Mouse (Mus musculus) Muller cell, postnatal 12 days (primary cell): ENCODE results near the gene Hes7.

Source experiments
- DNase-seq: peaks from one replicate; pipeline ENCODE4 v3.0.0-alpha.2; 2015; ENCODE audit errors: inconsistent ontology term

Gene Hes7

GRCm38 (mm10) chr11:69147546-69147945 lies 27.3 kb downstream of the Hes7 start:
- peak; percentile 38 for DNase-seq

DNA sequence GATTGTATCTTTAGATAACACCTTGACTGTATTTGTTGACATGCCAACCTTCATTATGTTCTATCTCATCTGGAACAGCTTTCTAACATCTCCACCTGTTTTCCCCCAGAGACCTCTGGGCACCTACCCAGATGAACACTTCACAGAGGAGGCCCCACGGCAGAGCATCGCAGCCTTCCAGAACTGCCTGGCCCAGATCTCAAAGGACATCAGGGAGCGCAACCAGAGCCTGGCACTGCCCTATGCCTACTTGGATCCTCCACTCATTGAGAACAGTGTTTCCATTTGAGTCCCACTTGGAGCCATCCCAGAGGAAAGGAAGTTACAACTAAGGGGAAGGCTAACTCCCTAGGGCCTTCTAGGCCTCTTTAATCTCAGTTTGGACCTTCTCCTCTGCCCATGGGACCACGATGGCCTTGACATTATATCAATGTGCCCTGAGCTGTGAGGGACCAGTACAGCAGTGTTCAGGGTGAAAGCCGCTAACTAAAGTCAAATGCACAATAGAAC lies 28.3 kb downstream of the Hes7 start:
- DNase-seq = no peak

DNA sequence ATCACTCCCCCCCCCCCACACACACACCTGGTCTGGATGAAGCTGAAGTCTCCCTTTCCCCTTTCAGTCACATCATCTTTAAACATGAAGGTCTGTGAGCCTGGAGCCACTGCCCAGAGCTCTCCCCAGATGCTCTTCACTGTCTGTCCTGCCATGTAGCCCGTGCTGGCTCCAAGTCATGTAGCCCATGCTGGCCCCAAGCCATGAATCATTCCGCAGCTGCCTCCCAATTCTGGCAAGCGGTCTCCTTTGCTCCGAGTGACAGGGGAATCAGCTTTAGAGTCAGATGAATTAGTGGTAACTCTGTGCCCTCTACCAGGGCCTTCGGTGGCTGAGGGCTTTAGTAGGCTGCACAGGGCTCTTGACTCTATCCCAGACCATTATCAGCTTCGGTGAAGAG lies 29.5 kb downstream of the Hes7 start:
- DNase-seq = no peak

DNA sequence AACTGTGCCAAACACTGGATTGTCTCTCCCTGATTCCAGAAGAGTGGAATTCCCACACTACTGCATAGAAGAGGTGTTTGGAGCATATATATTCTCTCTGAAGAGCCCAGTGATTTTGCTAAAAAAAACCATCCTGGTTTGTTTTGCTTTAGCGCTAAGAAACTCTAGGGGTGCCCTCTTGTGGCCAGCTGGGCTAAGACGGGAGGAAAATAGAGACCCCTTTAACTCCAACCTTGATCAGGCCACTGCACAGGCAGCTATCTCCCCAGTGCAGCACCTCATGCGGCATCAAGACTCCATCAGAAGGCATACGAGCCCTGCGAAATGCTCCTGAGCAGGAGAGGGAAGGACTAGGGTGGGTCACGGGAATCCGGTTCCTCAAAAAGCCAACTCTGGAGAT lies 30.2 kb downstream of the Hes7 start:
- DNase-seq = peak; percentile 53

DNA sequence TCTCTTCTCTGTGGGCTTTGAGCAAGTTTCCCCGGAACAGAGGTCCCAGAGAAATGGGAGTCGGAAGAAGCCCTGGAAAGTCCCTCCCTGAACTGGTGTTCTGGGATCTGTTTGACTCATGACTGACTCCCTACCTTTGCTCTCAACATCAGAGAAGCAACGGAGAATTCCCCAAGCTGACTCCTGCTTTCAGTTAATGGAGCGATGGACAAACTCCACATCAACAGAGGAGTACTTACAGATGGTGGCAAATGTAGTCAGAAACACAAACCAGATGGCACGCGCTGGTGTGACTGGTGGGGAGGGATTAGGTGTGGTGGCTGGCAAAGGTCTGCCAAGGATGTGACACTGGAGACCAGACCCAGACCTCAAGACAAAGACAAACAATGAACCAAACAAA lies 30.8 kb downstream of the Hes7 start:
- DNase-seq = no peak

DNA sequence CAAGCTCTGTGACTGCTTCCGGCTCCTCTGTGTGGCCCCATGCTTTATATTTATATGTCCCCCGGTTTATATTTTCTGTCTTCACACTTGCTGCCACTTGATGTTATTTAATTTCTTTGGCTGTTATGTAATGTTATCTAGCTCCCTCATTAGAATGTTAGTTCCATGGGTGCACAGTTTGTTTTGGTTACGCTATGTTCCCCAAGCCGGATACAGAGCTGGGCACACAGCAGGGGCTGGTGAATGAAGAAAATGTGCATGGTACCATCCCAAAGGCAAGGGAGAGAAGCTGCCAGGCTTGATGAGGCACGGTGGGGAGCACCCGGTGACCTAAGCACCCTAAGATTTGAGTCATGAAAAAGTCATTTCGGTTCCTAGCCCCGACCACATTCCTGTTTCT lies 33.6 kb downstream of the Hes7 start:
- DNase-seq = peak; percentile 32

DNA sequence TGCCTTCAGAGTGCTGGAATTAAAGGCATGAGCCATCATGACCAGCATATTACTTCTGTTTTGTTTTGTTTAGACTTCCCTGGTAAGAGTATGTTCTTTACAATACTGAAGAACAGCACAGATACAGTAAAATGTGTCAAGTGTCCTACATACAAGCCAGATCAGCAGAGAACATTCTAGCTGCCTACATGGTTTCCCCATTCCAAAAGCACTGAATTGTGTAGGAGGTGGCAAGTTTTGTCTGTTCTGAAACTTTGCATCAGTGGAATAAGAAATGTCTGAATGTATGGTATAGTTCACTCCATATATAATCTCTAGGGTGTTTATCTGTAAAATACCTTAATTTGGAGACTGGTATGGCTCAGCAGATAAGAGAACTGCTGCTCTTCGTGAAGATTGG lies 35.1 kb downstream of the Hes7 start:
- DNase-seq = no peak

DNA sequence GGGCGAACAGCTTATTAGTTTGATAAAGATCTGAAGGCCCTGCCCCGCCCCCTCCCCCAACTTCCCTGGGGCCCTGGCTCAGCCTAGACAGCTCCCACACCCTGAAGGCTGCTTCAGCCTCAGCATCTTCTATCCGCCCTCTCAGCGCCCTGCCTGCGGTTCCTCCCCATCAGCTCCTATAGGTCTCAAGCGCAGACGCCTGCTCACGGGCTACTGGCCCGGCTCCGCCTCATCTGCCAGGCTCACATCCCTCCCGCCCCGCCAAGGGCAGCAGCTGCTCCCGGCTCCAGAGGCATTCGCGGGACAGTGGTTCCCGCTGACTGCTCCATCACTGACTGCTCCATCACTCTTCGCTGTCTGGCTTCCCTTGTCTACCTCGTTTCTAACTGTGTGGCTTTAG lies 36.6 kb downstream of the Hes7 start, which contains the start of gene Alox12b:
TSS of gene Alox12b (plus strand) at position 190 of the 400 bp plus-strand sequence.
- peak; percentile 20 for DNase-seq

GRCm38 (mm10) chr11:69169313-69169712 lies 49.1 kb downstream of the Hes7 start:
- no peak for DNase-seq

DNA sequence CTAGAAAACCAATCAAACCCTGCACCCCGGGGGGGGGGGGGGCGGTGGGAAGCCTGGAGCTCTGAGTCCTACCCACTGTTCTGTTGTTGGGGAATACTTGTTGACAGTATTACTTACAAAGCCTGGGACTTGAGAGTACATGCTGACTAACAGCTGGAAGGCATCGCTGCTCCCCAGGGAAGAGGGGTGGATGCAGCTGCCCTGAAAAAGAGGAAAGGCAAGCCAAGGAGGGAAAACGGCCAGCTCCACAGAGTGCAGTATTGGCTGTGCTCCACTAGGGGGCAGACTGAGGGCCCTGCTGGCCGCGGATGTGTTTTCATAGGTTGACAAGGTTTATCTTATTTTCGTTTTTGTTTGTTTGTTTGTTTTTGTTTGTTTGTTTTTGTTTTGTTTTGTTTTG lies 51.4 kb downstream of the Hes7 start:
- DNase-seq = no peak

DNA sequence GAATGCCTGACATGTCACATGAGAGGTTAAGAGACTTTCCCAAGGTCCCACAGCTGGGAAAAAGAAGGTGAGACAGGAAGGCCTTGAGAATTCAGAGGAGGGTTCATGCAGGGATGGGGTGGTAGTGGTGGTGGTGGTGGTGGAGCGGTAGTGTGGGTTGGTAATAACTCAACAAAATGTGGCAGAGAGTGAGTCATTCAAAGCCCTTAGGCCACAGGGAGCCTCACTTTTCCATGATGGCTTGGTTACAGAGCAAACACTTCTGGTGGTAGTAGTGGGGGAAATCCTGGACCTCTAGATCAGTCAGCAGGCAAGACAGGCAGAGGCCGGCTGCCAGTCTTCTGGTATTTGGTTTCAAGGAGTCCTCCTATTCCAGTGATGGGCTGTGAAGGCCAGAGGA lies 52.4 kb downstream of the Hes7 start:
- no peak for DNase-seq
